In genomic region chr4:108780057-108780863, GRCm38 (mm10) we compare ENCODE assay signal across 8 mouse cellular contexts. TPM values are rescaled to one million over a fixed set of nuclear protein-coding genes. Genes with fewer than 3 reads are reported as not detected.
DNase-seq lines count a peak whose midpoint lies in the region; ATAC-seq and TF ChIP-seq lines count a peak whose summit lies in the region.

Zfyve9 (minus strand) TSS chr4:108780798.

- no peaks in the 10 kb centered on the region for H3K9me3 ChIP-seq in intestine, postnatal 0 days (ENCODE audit: control insufficient read depth)
- no peaks in the 10 kb centered on the region for H3K9me3 ChIP-seq in limb, embryonic 11.5 days (ENCODE audit: control insufficient read depth, low read length)
- no peaks in the 10 kb centered on the region for H3K9me3 ChIP-seq in midbrain, embryonic 12.5 days

- DNase-seq in adrenal gland, adult 8-10 months = peak; percentile 58
- DNase-seq in embryo, embryonic 11 days = peak; percentile 92
- peak; percentile 84 for DNase-seq in limb, embryonic 11.5 days (ENCODE audit: low spot score)
- DNase-seq in skeletal muscle tissue, adult 2 months (ENCODE audit: low read depth, low spot score) = peak; percentile 76

- peak; percentile 74 for TF ChIP-seq CTCF in intestine, postnatal 0 days (IDR thresholded peaks at IDR 0.05; ENCODE audit: low read depth)

- H3K4me1 ChIP-seq in intestine, postnatal 0 days (replicated peaks; ENCODE audit: control insufficient read depth, insufficient read depth, low read length) = no peaks in the 10 kb centered on the region
- H3K4me1 ChIP-seq in limb, embryonic 11.5 days (ENCODE audit: control insufficient read depth, insufficient read depth, low read length) = no peaks in the 10 kb centered on the region
- peaks cover 5% of the 10 kb centered on the region; the same call in 1 of the 2 replicates for H3K4me1 ChIP-seq in midbrain, embryonic 12.5 days

- no peaks in the 10 kb centered on the region for H3K36me3 ChIP-seq in intestine, postnatal 0 days (ENCODE audit: control insufficient read depth, insufficient read depth)
- H3K36me3 ChIP-seq in limb, embryonic 11.5 days (ENCODE audit: control insufficient read depth, insufficient read depth, low read length) = no peaks in the 10 kb centered on the region
- no peaks in the 10 kb centered on the region for H3K36me3 ChIP-seq in midbrain, embryonic 12.5 days

- under 1% methylated on average over 75 of the region's 111 CpGs for WGBS in intestine, postnatal 0 days
- under 1% methylated on average over 85 of the region's 111 CpGs for WGBS in limb, embryonic 11.5 days
- WGBS in midbrain, embryonic 12.5 days = under 1% methylated on average over 82 of the region's 111 CpGs

- ATAC-seq in granulocyte monocyte progenitor cell, adult 5-6 weeks (replicated peaks; ENCODE audit: poor library complexity, severe bottlenecking) = peak; percentile 91
- ATAC-seq in intestine, postnatal 0 days = peak; percentile 91
- peak; percentile 87 for ATAC-seq in limb, embryonic 11.5 days (ENCODE audit: insufficient number of reproducible peaks, low FRiP score, low TSS enrichment, low read depth)
- ATAC-seq in midbrain, embryonic 12.5 days (ENCODE audit: low FRiP score, low read depth) = peak; percentile 93
- no peak; the same call in 1 of the 2 replicates for ATAC-seq in erythroid progenitor cell, adult 5-6 weeks (replicated peaks; ENCODE audit: low FRiP score, poor library complexity, severe bottlenecking)

- H3K9ac ChIP-seq in intestine, postnatal 0 days (ENCODE audit: low read depth, low read length) = peak within 1 kb of the TSS; percentile 99
- peak within 1 kb of the TSS; percentile 98 for H3K9ac ChIP-seq in limb, embryonic 11.5 days (ENCODE audit: low read length)
- peak within 1 kb of the TSS; percentile 95 for H3K9ac ChIP-seq in midbrain, embryonic 12.5 days (replicated peaks)

- H3K27me3 ChIP-seq in intestine, postnatal 0 days (replicated peaks; ENCODE audit: control insufficient read depth, insufficient read depth, low read length) = no peaks in the 10 kb centered on the region
- H3K27me3 ChIP-seq in limb, embryonic 11.5 days (ENCODE audit: control insufficient read depth, insufficient read depth, low read length) = no peaks in the 10 kb centered on the region
- H3K27me3 ChIP-seq in midbrain, embryonic 12.5 days = peaks cover 13% of the 10 kb centered on the region

- peak within 1 kb of the TSS; percentile 98 for H3K27ac ChIP-seq in intestine, postnatal 0 days (ENCODE audit: low read depth, low read length)
- H3K27ac ChIP-seq in limb, embryonic 11.5 days (replicated peaks; ENCODE audit: low read depth, low read length) = peak within 1 kb of the TSS; percentile 95
- peak within 1 kb of the TSS; percentile 96 for H3K27ac ChIP-seq in midbrain, embryonic 12.5 days (replicated peaks)

- peak within 1 kb of the TSS; percentile 90 for H3K4me2 ChIP-seq in intestine, postnatal 0 days (replicated peaks; ENCODE audit: low read depth)
- peak within 1 kb of the TSS; percentile 71 for H3K4me2 ChIP-seq in limb, embryonic 11.5 days (ENCODE audit: low read depth, severe bottlenecking)
- H3K4me2 ChIP-seq in midbrain, embryonic 12.5 days (replicated peaks) = peak within 1 kb of the TSS; percentile 76

- H3K4me3 ChIP-seq in intestine, postnatal 0 days (ENCODE audit: low read depth, low read length) = peak within 1 kb of the TSS; percentile 96
- peak within 1 kb of the TSS; percentile 92 for H3K4me3 ChIP-seq in limb, embryonic 11.5 days (ENCODE audit: low read depth, low read length)
- H3K4me3 ChIP-seq in midbrain, embryonic 12.5 days = peak within 1 kb of the TSS; percentile 85

RNA-seq across cellular contexts. Expression of gene Zfyve9, which starts in this region (rescaled TPM):
- 10 to 100 TPM; 29.0 to 35.6 (median 34.1) TPM for total RNA-seq in adrenal gland, adult 8-10 months (2022)
- 0.11 and 1.3 TPM in 2 replicates for total RNA-seq in granulocyte monocyte progenitor cell, adult 5-6 weeks (2014; fragmentation: Nextera tagmentation)
- 0.56 and 1.3 TPM in 2 replicates for total RNA-seq in granulocyte monocyte progenitor cell, adult 5-6 weeks (2017)
- polyA plus RNA-seq in intestine, postnatal 0 days (2015; fragmentation: Nextera tagmentation; extraction: Ambion mirVana) = 5.0 and 6.1 TPM in 2 replicates
- polyA plus RNA-seq in limb, embryonic 11.5 days (2014; fragmentation: Nextera tagmentation; extraction: Ambion mirVana) = 4.7 and 4.8 TPM in 2 replicates
- 5.4 and 5.7 TPM in 2 replicates for polyA plus RNA-seq in midbrain, embryonic 12.5 days (2016; fragmentation: Nextera tagmentation; extraction: Ambion mirVana)
- total RNA-seq in erythroid progenitor cell, adult 5-6 weeks (2015; ENCODE audit: low replicate concordance) = 1.8 TPM in 1 of 2 replicates, not detected in the other
- 0.08 and 1.2 TPM in 2 replicates for total RNA-seq in erythroid progenitor cell, adult 5-6 weeks (2017; ENCODE audit: low replicate concordance)

Comparison
In these comparisons a context has a peak if more than half of its experiments do, and no peak if none do; other contexts are left out.
1. RNA of gene Zfyve9 (total RNA-seq): 29.0 to 35.6 TPM in adrenal gland, adult 8-10 months; 0.11 to 1.3 TPM in granulocyte monocyte progenitor cell, adult 5-6 weeks and 0.08 to 1.8 TPM in erythroid progenitor cell, adult 5-6 weeks; every median in the first group is over 10 times any median in the second.
2. Peak in every context shown above with its lines, with median percentiles within 50 percentile points of each other: DNase-seq, H3K27ac ChIP-seq, H3K4me2 ChIP-seq, H3K4me3 ChIP-seq and H3K9ac ChIP-seq.